Mouse (Mus musculus): ENCODE results near the gene Rab3il1. TPM values are rescaled to one million over a fixed set of nuclear protein-coding genes. Genes with fewer than 3 reads are reported as not detected.

Rab3il1 gene
- polyA plus RNA-seq, 1 experiment: 4.1 TPM

DNA sequence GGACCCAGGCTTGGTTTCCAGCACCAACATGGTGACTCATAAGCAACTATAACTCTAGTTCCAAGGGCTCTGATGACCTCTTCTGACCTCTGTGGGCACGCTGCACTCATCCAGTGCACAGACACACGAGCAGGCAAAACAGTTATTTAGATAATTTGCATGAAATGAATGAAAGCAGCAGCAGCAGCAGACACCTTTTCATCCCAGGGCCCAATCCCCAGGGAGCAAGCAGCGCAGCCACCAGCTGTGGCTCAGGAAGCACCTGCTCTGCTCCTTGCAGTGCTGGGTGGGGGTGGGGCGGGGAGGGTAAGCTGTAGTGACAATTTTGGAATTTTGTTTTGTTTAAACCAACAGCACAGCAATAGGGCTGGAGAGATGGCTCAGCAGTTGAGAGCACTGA lies 70.4 kb downstream of the Rab3il1 start:
- Histone ChIP-seq H3K27me3 (ENCODE audit: control insufficient read depth, insufficient read depth, low read length, poor library complexity, severe bottlenecking) (no peaks in the 10 kb centered on the region), H3K9me3 (replicated peaks; ENCODE audit: control insufficient read depth, insufficient read depth, low read length, poor library complexity, severe bottlenecking) (no peaks in the 10 kb centered on the region), H3K9ac (ENCODE audit: low read depth, poor library complexity, severe bottlenecking) (no peak overlapping the region), H3K4me1 (ENCODE audit: control insufficient read depth, insufficient read depth, low read length) (no peaks in the 10 kb centered on the region), H3K36me3 (ENCODE audit: control insufficient read depth, insufficient read depth, low read length, poor library complexity, severe bottlenecking) (peaks cover 5% of the 10 kb centered on the region), H3K27ac (ENCODE audit: insufficient read depth, low read length) (no peak overlapping the region), H3K4me3 (ENCODE audit: low read depth, low read length) (no peak overlapping the region)
- TF ChIP-seq EP300 (IDR thresholded peaks at IDR 0.05; ENCODE audit: insufficient read depth, low read depth, low read length): 0 out of 2 replicates have a peak, but pooled peaks have one; percentile 28
- no peak for TF ChIP-seq CTCF (IDR thresholded peaks at IDR 0.05; ENCODE audit: low read depth, low read length)

DNA sequence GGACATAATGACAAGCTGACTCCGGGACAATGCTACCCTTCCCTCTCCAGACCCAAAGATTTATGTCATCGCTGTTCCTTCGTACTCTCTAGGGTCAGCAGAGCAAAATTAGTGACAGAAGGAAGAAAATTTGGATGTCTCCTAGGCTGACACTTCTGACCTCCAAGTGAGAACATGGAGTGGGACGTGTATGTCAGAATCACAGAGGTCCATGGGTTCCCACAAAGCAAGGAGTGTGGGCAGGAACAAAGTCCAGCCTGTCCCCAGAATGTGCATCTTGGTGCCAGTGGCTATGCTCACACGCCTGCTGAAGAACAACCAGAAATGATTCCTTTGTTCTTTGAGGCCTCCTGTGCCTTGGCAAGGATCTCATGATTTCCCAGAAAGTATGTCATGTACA lies 71.7 kb downstream of the Rab3il1 start:
- TF ChIP-seq CTCF (IDR thresholded peaks at IDR 0.05; ENCODE audit: low read depth, low read length) (no peak), EP300 (IDR thresholded peaks at IDR 0.05; ENCODE audit: insufficient read depth, low read depth, low read length) (no peak), POLR2A (IDR thresholded peaks at IDR 0.05; ENCODE audit: insufficient read depth, low read length) (no peak)
- Histone ChIP-seq H3K27me3 (ENCODE audit: control insufficient read depth, insufficient read depth, low read length, poor library complexity, severe bottlenecking) (no peaks in the 10 kb centered on the region), H3K27ac (ENCODE audit: insufficient read depth, low read length) (no peak overlapping the region), H3K36me3 (ENCODE audit: control insufficient read depth, insufficient read depth, low read length, poor library complexity, severe bottlenecking) (peaks cover 5% of the 10 kb centered on the region), H3K4me1 (ENCODE audit: control insufficient read depth, insufficient read depth, low read length) (no peaks in the 10 kb centered on the region), H3K4me3 (ENCODE audit: low read depth, low read length) (no peak overlapping the region), H3K9ac (ENCODE audit: low read depth, poor library complexity, severe bottlenecking) (no peak overlapping the region), H3K9me3 (replicated peaks; ENCODE audit: control insufficient read depth, insufficient read depth, low read length, poor library complexity, severe bottlenecking) (no peaks in the 10 kb centered on the region)

DNA sequence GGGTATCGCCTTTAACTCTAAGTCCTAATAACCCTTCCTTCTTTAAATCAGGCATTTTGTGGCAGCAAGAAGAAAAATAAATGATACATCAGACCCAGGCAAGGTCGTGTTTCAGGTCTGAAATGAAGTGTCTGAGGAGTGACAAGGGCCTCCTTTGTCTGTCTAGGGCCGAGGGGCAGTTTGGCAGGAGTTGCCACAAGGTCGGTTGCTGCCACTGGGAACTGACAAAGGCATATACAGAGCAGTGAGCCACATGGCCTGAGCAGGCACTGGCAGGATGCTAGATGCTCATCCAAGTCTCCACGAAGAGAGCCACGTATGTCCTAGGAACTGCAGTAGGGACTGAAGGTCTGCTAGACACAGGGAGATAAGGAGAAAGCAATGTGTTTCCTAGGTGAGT lies 76.9 kb downstream of the Rab3il1 start:
- TF ChIP-seq POLR2A (IDR thresholded peaks at IDR 0.05; ENCODE audit: insufficient read depth, low read length) (no peak), EP300 (IDR thresholded peaks at IDR 0.05; ENCODE audit: insufficient read depth, low read depth, low read length) (no peak), CTCF (IDR thresholded peaks at IDR 0.05; ENCODE audit: low read depth, low read length) (no peak)
- H3K27me3 ChIP-seq (ENCODE audit: control insufficient read depth, insufficient read depth, low read length, poor library complexity, severe bottlenecking): no peaks in the 10 kb centered on the region
- H3K4me3 ChIP-seq (ENCODE audit: low read depth, low read length): no peak overlapping the region
- H3K4me1 ChIP-seq (ENCODE audit: control insufficient read depth, insufficient read depth, low read length): no peaks in the 10 kb centered on the region
- peaks cover 10% of the 10 kb centered on the region; the same call in 1 of the 2 replicates for H3K36me3 ChIP-seq (ENCODE audit: control insufficient read depth, insufficient read depth, low read length, poor library complexity, severe bottlenecking)
- no peak overlapping the region for H3K9ac ChIP-seq (ENCODE audit: low read depth, poor library complexity, severe bottlenecking)
- H3K27ac ChIP-seq (ENCODE audit: insufficient read depth, low read length): no peak overlapping the region
- no peaks in the 10 kb centered on the region for H3K9me3 ChIP-seq (replicated peaks; ENCODE audit: control insufficient read depth, insufficient read depth, low read length, poor library complexity, severe bottlenecking)

DNA sequence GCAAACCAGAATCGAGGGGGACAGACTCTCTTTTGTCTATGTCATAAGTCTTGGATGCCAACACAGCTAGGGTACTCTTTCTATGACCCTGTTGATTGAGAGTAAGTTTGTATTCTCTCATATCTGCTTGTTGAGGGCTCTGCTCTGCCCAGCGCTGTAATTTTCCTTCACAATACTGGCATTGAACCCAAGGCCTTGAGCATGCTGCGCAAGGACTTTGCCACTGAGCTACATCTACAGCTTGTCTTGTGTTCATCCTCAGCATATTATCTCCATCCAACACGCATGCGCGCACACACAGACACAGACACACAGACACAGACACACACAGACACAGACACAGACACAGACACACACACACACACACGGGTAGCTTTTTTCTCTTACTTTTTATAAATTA lies 78.9 kb downstream of the Rab3il1 start:
- no peaks in the 10 kb centered on the region for H3K27me3 ChIP-seq (ENCODE audit: control insufficient read depth, insufficient read depth, low read length, poor library complexity, severe bottlenecking)
- no peaks in the 10 kb centered on the region for H3K4me1 ChIP-seq (ENCODE audit: control insufficient read depth, insufficient read depth, low read length)
- no peak overlapping the region for H3K9ac ChIP-seq (ENCODE audit: low read depth, poor library complexity, severe bottlenecking)
- no peak overlapping the region for H3K27ac ChIP-seq (ENCODE audit: insufficient read depth, low read length)
- TF ChIP-seq CTCF (IDR thresholded peaks at IDR 0.05; ENCODE audit: low read depth, low read length) (no peak), POLR2A (IDR thresholded peaks at IDR 0.05; ENCODE audit: insufficient read depth, low read length) (no peak), EP300 (IDR thresholded peaks at IDR 0.05; ENCODE audit: insufficient read depth, low read depth, low read length) (no peak)
- peaks cover 10% of the 10 kb centered on the region; the same call in 1 of the 2 replicates for H3K36me3 ChIP-seq (ENCODE audit: control insufficient read depth, insufficient read depth, low read length, poor library complexity, severe bottlenecking)
- no peaks in the 10 kb centered on the region for H3K9me3 ChIP-seq (replicated peaks; ENCODE audit: control insufficient read depth, insufficient read depth, low read length, poor library complexity, severe bottlenecking)
- H3K4me3 ChIP-seq (ENCODE audit: low read depth, low read length): no peak overlapping the region

DNA sequence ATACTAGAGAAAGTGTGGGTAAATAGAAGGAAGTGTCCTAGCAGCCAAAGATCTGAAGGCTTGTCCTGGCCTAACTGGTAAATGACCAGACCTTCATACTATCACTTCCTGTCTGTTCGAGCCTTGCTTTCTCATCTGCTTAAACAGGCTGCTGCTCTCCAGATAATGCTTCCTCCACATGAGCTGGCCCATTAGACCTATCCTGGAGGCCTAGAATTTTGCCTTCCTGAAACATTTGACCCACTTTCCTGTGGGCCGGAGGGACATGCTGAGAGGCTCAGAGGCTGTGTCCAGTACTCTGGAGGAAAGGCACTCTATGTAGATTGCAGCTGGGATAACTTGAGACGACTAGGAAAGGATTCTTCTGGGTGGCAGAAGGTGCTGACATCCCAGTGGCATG lies 80.6 kb downstream of the Rab3il1 start:
- no peak overlapping the region for H3K27ac ChIP-seq (ENCODE audit: insufficient read depth, low read length)
- no peak for TF ChIP-seq POLR2A (IDR thresholded peaks at IDR 0.05; ENCODE audit: insufficient read depth, low read length)
- no peak for TF ChIP-seq EP300 (IDR thresholded peaks at IDR 0.05; ENCODE audit: insufficient read depth, low read depth, low read length)
- no peak for TF ChIP-seq CTCF (IDR thresholded peaks at IDR 0.05; ENCODE audit: low read depth, low read length)
- no peaks in the 10 kb centered on the region for H3K27me3 ChIP-seq (ENCODE audit: control insufficient read depth, insufficient read depth, low read length, poor library complexity, severe bottlenecking)
- H3K9ac ChIP-seq (ENCODE audit: low read depth, poor library complexity, severe bottlenecking): no peak overlapping the region
- H3K4me3 ChIP-seq (ENCODE audit: low read depth, low read length): no peak overlapping the region
- no peaks in the 10 kb centered on the region for H3K4me1 ChIP-seq (ENCODE audit: control insufficient read depth, insufficient read depth, low read length)
- H3K9me3 ChIP-seq (replicated peaks; ENCODE audit: control insufficient read depth, insufficient read depth, low read length, poor library complexity, severe bottlenecking): no peaks in the 10 kb centered on the region
- H3K36me3 ChIP-seq (ENCODE audit: control insufficient read depth, insufficient read depth, low read length, poor library complexity, severe bottlenecking): peaks cover 10% of the 10 kb centered on the region; the same call in 1 of the 2 replicates

DNA sequence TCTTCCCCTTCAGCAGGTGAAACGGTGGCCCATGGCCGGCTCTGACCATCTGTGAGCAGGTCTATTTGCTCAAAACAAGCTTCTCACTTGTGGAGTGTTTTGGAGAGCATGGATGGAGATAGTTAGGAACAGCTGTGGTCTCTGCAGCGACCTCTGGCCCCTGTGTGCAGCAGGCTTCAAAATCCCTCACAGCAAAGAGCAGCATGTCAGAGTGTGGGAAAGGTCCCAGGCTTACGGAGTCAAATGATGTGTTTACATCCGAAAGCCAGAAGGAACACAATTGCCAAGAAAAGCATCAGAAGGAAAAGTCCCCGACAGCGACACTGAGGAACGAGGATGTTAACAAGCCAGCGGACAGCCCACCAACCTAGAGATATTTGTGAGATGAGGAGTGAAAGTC lies 84.0 kb downstream of the Rab3il1 start:
- no peaks in the 10 kb centered on the region for H3K4me1 ChIP-seq (ENCODE audit: control insufficient read depth, insufficient read depth, low read length)
- TF ChIP-seq POLR2A (IDR thresholded peaks at IDR 0.05; ENCODE audit: insufficient read depth, low read length): no peak
- no peak for TF ChIP-seq EP300 (IDR thresholded peaks at IDR 0.05; ENCODE audit: insufficient read depth, low read depth, low read length)
- no peak for TF ChIP-seq CTCF (IDR thresholded peaks at IDR 0.05; ENCODE audit: low read depth, low read length)
- H3K36me3 ChIP-seq (ENCODE audit: control insufficient read depth, insufficient read depth, low read length, poor library complexity, severe bottlenecking): peaks cover 15% of the 10 kb centered on the region
- H3K27ac ChIP-seq (ENCODE audit: insufficient read depth, low read length): no peak overlapping the region
- no peak overlapping the region for H3K4me3 ChIP-seq (ENCODE audit: low read depth, low read length)
- H3K9me3 ChIP-seq (replicated peaks; ENCODE audit: control insufficient read depth, insufficient read depth, low read length, poor library complexity, severe bottlenecking): no peaks in the 10 kb centered on the region
- no peaks in the 10 kb centered on the region for H3K27me3 ChIP-seq (ENCODE audit: control insufficient read depth, insufficient read depth, low read length, poor library complexity, severe bottlenecking)
- H3K9ac ChIP-seq (ENCODE audit: low read depth, poor library complexity, severe bottlenecking): no peak overlapping the region

Measured in ES-Bruce4 (cell line).